Mouse (Mus musculus) forebrain, embryonic 11.5 days (tissue): ENCODE measurements around the gene Gm13276. TPM values are rescaled to one million over a fixed set of nuclear protein-coding genes. Genes with fewer than 3 reads are reported as not detected.
"Not testable (repeated sequence)": the region's sequence is repeated elsewhere in the genome, so short reads cannot be mapped to it uniquely, and the experiment has no call there.

Source experiments
- ATAC-seq: fragments of 200-750 bp; cut with Nextera tagmentation; replicated peaks from 2 replicates; pipeline ENCODE4 v1.8.0; 2017; ENCODE audit warnings: moderate TSS enrichment; ENCODE audit not compliant: low FRiP score
- DNase-seq: peaks from one replicate; pipeline ENCODE4 v3.0.0-alpha.2; 2017; ENCODE audit warnings: low spot score
- H3K27ac ChIP-seq: fragments of 300-500 bp; sonication (generic); 2 replicates; pipeline ENCODE4 v1.5.1; 2014; ENCODE audit warnings: low read depth, low read length
- H3K27me3 ChIP-seq: fragments of 300-500 bp; sonication (generic); 2 replicates; pipeline ENCODE4 v1.6.1; 2014; ENCODE audit warnings: mild to moderate bottlenecking, low read length, mixed read lengths; ENCODE audit not compliant: control insufficient read depth, insufficient read depth
- H3K36me3 ChIP-seq: fragments of 300-500 bp; sonication (generic); 2 replicates; pipeline ENCODE4 v1.6.1; 2014; ENCODE audit warnings: mild to moderate bottlenecking, low read length, moderate library complexity, mixed read lengths; ENCODE audit not compliant: control insufficient read depth, insufficient read depth
- H3K4me1 ChIP-seq: fragments of 300-500 bp; sonication (generic); replicated peaks from 2 replicates; pipeline ENCODE4 v1.6.1; 2014; ENCODE audit warnings: low read length, mixed read lengths; ENCODE audit not compliant: control insufficient read depth, insufficient read depth
- H3K4me2 ChIP-seq: fragments of 300-500 bp; sonication (generic); 2 replicates; pipeline ENCODE4 v1.6.1; 2014; ENCODE audit warnings: low read depth, mild to moderate bottlenecking, low read length, moderate library complexity, mixed read lengths; ENCODE audit not compliant: severe bottlenecking
- H3K4me3 ChIP-seq: fragments of 300-500 bp; sonication (generic); 2 replicates; pipeline ENCODE4 v1.5.1; 2014; ENCODE audit warnings: low read depth, low read length
- H3K9ac ChIP-seq: fragments of 300-500 bp; sonication (generic); 2 replicates; pipeline ENCODE4 v1.6.1; 2014; ENCODE audit warnings: low read length
- H3K9me3 ChIP-seq: fragments of 300-500 bp; sonication (generic); 2 replicates; pipeline ENCODE4 v1.6.1; 2016; ENCODE audit warnings: low read length, mixed read lengths; ENCODE audit not compliant: control insufficient read depth
- WGBS: fragments of 180-500 bp; shearing (Covaris S2); extraction: QIAGEN DNeasy Blood & Tissue Kit; methylation state at CpG from one replicate; pipeline ENCODE4 v1.1.7; 2014; 5-methylcytosine and 5-hydroxymethylcytosine counted together
- polyA plus RNA-seq: library from polyadenylated mRNA; unstranded; fragments of >200 nt; fragmentation: Nextera tagmentation; extraction: Ambion mirVana; gene quantifications from 2 replicates; pipeline ENCODE4 v1.2.1, GENCODE M21; 2014

The Gm13276 gene
- polyA plus RNA-seq, 1 experiment from 2014 or later, result not detected

DNA sequence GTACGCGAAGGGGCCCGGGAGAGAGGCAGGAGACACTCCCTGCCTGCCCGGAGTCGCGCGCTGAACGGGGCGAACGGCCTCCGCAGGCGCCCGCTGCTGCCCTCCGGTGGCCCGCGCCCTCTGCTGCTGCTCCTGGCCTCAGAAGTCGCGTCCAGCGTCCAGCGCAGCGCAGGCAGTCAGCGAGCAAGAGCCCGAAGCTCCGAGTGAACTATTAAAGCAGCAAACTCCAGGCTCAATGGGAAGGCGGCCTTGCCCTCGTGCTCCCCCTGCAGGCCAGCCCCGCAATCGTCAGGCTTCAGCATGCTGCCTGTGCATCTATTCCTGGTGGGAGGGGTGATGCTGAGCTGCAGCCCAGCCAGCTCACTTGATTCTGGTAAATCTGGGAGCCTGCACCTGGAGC is 11.6 kb downstream of the Gm13276 start, which contains the start of gene Gm13279:
Gm13279 (plus strand) TSS at position 301 of the 400 bp plus-strand sequence.
- not testable (repeated sequence) for H3K4me2 ChIP-seq, H3K9me3 ChIP-seq, DNase-seq, H3K9ac ChIP-seq, H3K4me3 ChIP-seq, ATAC-seq, H3K27me3 ChIP-seq, H3K27ac ChIP-seq, H3K4me1 ChIP-seq, H3K36me3 ChIP-seq
- no CpG with 5 or more reads among the region's 28 CpGs for WGBS

DNA sequence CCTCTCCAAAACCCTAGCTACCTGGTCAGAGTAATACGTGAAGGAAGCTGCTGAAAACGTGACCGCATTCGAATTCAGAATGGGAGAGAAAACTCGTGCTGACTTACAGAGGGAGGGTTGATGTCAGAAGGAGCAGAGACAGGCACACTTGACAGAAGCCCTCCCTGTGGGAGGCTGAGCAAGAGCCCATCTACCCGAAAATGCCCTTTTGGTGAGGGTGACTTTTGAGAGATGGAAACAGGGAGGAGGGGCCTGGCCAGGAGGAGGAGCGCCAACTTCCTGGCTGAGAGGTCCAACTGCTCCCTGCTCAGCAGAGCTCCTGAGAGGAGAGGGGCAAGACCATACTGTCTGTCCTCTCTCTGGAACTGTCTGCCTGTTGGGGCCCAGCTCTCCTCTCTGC is 13.9 kb downstream of the Gm13276 start, which contains the start of gene Gm13285:
Gm13285 (plus strand) TSS at position 301 of the 400 bp plus-strand sequence.
- not testable (repeated sequence) for DNase-seq, H3K27ac ChIP-seq, H3K9ac ChIP-seq, H3K4me3 ChIP-seq, ATAC-seq, H3K4me1 ChIP-seq, H3K36me3 ChIP-seq, H3K27me3 ChIP-seq, H3K4me2 ChIP-seq, H3K9me3 ChIP-seq
- WGBS, result 0% methylated on average over 3 of the region's 7 CpGs

DNA sequence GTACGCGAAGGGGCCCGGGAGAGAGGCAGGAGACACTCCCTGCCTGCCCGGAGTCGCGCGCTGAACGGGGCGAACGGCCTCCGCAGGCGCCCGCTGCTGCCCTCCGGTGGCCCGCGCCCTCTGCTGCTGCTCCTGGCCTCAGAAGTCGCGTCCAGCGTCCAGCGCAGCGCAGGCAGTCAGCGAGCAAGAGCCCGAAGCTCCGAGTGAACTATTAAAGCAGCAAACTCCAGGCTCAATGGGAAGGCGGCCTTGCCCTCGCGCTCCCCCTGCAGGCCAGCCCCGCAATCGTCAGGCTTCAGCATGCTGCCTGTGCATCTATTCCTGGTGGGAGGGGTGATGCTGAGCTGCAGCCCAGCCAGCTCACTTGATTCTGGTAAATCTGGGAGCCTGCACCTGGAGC is 17.4 kb downstream of the Gm13276 start, which contains the start of gene Gm13287:
Gm13287 (plus strand) TSS at position 301 of the 400 bp plus-strand sequence.
- H3K9ac ChIP-seq, H3K4me1 ChIP-seq, DNase-seq, H3K9me3 ChIP-seq, H3K27me3 ChIP-seq, H3K27ac ChIP-seq, H3K4me2 ChIP-seq, H3K4me3 ChIP-seq, H3K36me3 ChIP-seq, ATAC-seq: not testable (repeated sequence)
- no CpG with 5 or more reads among the region's 29 CpGs for WGBS

DNA sequence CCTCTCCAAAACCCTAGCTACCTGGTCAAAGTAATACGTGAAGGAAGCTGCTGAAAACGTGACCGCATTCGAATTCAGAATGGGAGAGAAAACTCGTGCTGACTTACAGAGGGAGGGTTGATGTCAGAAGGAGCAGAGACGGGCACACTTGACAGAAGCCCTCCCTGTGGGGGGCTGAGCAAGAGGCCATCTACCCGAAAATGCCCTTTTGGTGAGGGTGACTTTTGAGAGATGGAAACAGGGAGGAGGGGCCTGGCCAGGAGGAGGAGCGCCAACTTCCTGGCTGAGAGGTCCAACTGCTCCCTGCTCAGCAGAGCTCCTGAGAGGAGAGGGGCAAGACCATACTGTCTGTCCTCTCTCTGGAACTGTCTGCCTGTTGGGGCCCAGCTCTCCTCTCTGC is 19.7 kb downstream of the Gm13276 start, which contains the start of gene Gm13288:
Gm13288 (plus strand) TSS at position 301 of the 400 bp plus-strand sequence.
- no CpG with 5 or more reads among the region's 8 CpGs for WGBS
- not testable (repeated sequence) for DNase-seq, H3K9ac ChIP-seq, H3K4me1 ChIP-seq, H3K27ac ChIP-seq, ATAC-seq, H3K4me3 ChIP-seq, H3K27me3 ChIP-seq, H3K9me3 ChIP-seq, H3K36me3 ChIP-seq
- H3K4me2 ChIP-seq, result peak within 1 kb of the TSS; percentile 27; the same call in 1 of the 2 replicates

DNA sequence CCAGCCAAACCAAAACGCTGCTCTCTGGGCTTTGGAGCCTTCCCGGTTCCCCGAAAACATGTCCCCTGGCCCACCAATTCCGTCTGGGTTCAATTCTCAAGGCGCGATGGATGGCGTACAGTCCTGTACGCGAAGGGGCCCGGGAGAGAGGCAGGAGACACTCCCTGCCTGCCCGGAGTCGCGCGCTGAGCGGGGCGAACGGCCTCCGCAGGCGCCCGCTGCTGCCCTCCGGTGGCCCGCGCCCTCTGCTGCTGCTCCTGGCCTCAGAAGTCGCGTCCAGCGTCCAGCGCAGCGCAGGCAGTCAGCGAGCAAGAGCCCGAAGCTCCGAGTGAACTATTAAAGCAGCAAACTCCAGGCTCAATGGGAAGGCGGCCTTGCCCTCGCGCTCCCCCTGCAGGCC is 20.3 kb downstream of the Gm13276 start:
- H3K27ac ChIP-seq, H3K4me3 ChIP-seq, DNase-seq, H3K27me3 ChIP-seq, H3K9ac ChIP-seq, ATAC-seq, H3K36me3 ChIP-seq, H3K4me1 ChIP-seq, H3K9me3 ChIP-seq: not testable (repeated sequence)
- 0% methylated on average over 11 of the region's 34 CpGs for WGBS
- peak overlapping the region; percentile 27; the same call in 1 of the 2 replicates for H3K4me2 ChIP-seq

DNA sequence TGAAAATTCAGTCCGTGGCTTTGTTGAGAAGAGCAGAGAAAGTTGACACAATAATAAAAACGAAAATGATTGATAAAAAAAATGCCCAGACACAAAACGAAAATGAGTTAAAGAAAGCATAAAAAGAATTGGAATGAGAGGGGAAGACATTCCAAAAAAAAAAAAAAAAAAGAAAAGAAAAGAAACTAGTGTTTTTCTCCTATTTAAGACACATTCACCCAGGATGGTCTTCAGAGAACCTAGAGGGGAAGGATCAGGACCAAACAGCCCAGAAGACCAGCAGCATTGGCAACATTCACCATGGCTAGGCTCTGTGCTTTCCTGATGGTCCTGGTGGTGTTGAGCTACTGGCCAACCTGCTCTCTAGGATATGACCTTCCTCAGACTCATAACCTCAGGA is 30.4 kb downstream of the Gm13276 start, which contains the start of gene Ifna7:
Ifna7 (plus strand) TSS at position 301 of the 400 bp plus-strand sequence.
- Histone ChIP-seq H3K9ac (no peak within 1 kb of the TSS), H3K36me3 (no peaks in the 10 kb centered on the region), H3K9me3 (no peaks in the 10 kb centered on the region), H3K4me3 (no peak within 1 kb of the TSS), H3K4me2 (no peak within 1 kb of the TSS), H3K27me3 (no peaks in the 10 kb centered on the region), H3K27ac (no peak within 1 kb of the TSS), H3K4me1 (no peaks in the 10 kb centered on the region)
- 60% methylated on average over 3 of the region's 3 CpGs for WGBS
- DNase-seq (no peak), ATAC-seq (no peak)

DNA sequence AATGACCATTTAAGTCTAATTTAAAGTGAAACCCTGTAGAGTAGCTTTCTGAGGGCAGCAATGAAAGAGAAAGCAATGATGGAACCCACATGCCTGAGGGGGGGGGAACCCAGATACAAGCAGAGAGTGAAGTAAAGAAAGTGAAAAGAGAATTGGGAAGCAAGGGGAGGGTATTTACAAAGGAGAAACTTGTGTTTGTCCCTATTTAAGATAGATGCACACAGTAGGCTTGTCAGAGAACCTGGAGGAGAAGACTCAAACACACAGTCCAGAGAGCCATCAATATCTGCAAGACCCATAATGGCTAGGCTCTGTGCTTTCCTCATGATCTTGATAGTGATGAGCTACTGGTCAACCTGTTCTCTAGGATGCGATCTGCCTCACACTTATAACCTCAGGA is 34.1 kb downstream of the Gm13276 start, which contains the start of gene Ifna11:
Ifna11 (plus strand) TSS at position 301 of the 400 bp plus-strand sequence.
- no peak within 1 kb of the TSS for H3K4me3 ChIP-seq
- no peak for ATAC-seq
- H3K9me3 ChIP-seq, result no peaks in the 10 kb centered on the region
- H3K4me2 ChIP-seq, result no peak within 1 kb of the TSS
- no peaks in the 10 kb centered on the region for H3K4me1 ChIP-seq
- no peak for DNase-seq
- no peak within 1 kb of the TSS for H3K27ac ChIP-seq
- H3K27me3 ChIP-seq, result no peaks in the 10 kb centered on the region
- WGBS, result 90% methylated on average over 1 of the region's 1 CpGs
- no peak within 1 kb of the TSS for H3K9ac ChIP-seq
- no peaks in the 10 kb centered on the region for H3K36me3 ChIP-seq

- Histone ChIP-seq H3K4me2 (no peak overlapping the region), H3K36me3 (no peaks in the 10 kb centered on the region), H3K9ac (no peak overlapping the region), H3K27me3 (no peaks in the 10 kb centered on the region), H3K9me3 (no peaks in the 10 kb centered on the region), H3K27ac (no peak overlapping the region), H3K4me1 (no peaks in the 10 kb centered on the region), H3K4me3 (no peak overlapping the region)
- 22% methylated on average over 4 of the region's 4 CpGs for WGBS
- ATAC-seq, result no peak
- DNase-seq, result no peak
These were observed 37.5 kb downstream of the Gm13276 start for GRCm38 (mm10) chr4:88822995-88823394.

DNA sequence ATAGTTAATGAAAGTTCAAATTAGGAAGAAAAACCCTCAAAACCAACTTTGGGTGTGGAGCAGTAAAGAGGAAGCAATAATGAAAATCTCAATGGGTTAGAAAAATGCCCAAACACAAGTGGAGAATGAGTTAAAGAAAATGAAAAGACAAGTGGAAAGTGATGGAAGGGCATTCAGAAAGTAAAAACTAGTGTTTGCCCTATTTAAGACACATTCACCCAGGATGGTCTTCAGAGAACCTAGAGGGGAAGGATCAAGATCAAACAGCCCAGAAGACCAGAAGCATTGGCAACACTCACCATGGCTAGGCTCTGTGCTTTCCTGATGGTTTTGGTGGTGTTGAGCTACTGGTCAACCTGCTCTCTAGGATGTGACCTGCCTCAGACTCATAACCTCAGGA is 41.6 kb downstream of the Gm13276 start, which contains the start of gene Ifna6:
Ifna6 (plus strand) TSS at position 301 of the 400 bp plus-strand sequence.
- H3K4me2 ChIP-seq, ATAC-seq, H3K36me3 ChIP-seq, H3K4me3 ChIP-seq, H3K27me3 ChIP-seq, H3K9me3 ChIP-seq, H3K9ac ChIP-seq, H3K4me1 ChIP-seq, H3K27ac ChIP-seq, DNase-seq: not testable (repeated sequence)
